Mouse (Mus musculus) forebrain, postnatal 0 days (tissue): ENCODE data around the gene Sun2. TPM values are rescaled to one million over a fixed set of nuclear protein-coding genes. Genes with fewer than 3 reads are reported as not detected.
A peak's percentile ranks its signal among the peaks of the same experiment; 100 is the strongest.

ENCODE experiments used
- ATAC-seq: fragments of 200-750 bp; cut with Nextera tagmentation; 2 replicates; pipeline ENCODE4 v1.8.0; 2017; ENCODE audit warnings: mild to moderate bottlenecking, moderate library complexity
- DNase-seq: peaks from one replicate; pipeline ENCODE4 v3.0.0-alpha.2; 2015
- H3K27ac ChIP-seq: fragments of 300-500 bp; sonication (generic); 2 replicates; pipeline ENCODE4 v1.5.1; 2014; ENCODE audit warnings: low read depth, mild to moderate bottlenecking, antibody characterized with exemption, low read length, moderate library complexity, mixed read lengths
- H3K27me3 ChIP-seq: fragments of 300-500 bp; sonication (generic); 2 replicates; pipeline ENCODE4 v1.6.1; 2014; ENCODE audit warnings: mild to moderate bottlenecking, low read length, mixed read lengths; ENCODE audit not compliant: insufficient read depth
- H3K36me3 ChIP-seq: fragments of 300-500 bp; sonication (generic); 2 replicates; pipeline ENCODE4 v1.6.1; 2014; ENCODE audit warnings: mild to moderate bottlenecking, moderate library complexity; ENCODE audit not compliant: insufficient read depth
- H3K4me1 ChIP-seq: fragments of 300-500 bp; sonication (generic); 2 replicates; pipeline ENCODE4 v1.6.1; 2014; ENCODE audit warnings: antibody characterized with exemption; ENCODE audit not compliant: insufficient read depth
- H3K4me2 ChIP-seq: fragments of 300-500 bp; sonication (generic); 2 replicates; pipeline ENCODE4 v1.6.1; 2014; ENCODE audit warnings: low read depth, mild to moderate bottlenecking, moderate library complexity
- H3K4me3 ChIP-seq: fragments of 300-500 bp; sonication (generic); 2 replicates; pipeline ENCODE4 v1.5.1; 2014; ENCODE audit warnings: low read depth, low read length, mixed read lengths
- H3K9ac ChIP-seq: fragments of 300-500 bp; sonication (generic); 2 replicates; pipeline ENCODE4 v1.6.1; 2014; ENCODE audit warnings: mild to moderate bottlenecking
- H3K9me3 ChIP-seq: fragments of 300-500 bp; sonication (generic); 2 replicates; pipeline ENCODE4 v1.6.1; 2016; ENCODE audit warnings: low read length
- CTCF ChIP-seq: sonication (generic); IDR thresholded peaks from 2 replicates; pipeline ENCODE4 v1.5.1; 2016; ENCODE audit warnings: antibody characterized with exemption, control low read depth, low read depth
- WGBS: fragments of 180-500 bp; shearing (Covaris S2); extraction: QIAGEN DNeasy Blood & Tissue Kit; methylation state at CpG from one replicate; pipeline ENCODE4 v1.1.7; 2014; 5-methylcytosine and 5-hydroxymethylcytosine counted together
- polyA plus RNA-seq: library from polyadenylated mRNA; unstranded; fragments of >200 nt; fragmentation: Nextera tagmentation; extraction: Ambion mirVana; gene quantifications from 2 replicates; pipeline ENCODE4 v1.2.1, GENCODE M21; 2015
- total RNA-seq: library from RNA; depleted of rRNA; stranded (reverse); fragments of >200 nt; gene quantifications from 2 replicates; pipeline ENCODE4 v1.2.3, GENCODE M21; 2014

Sun2 gene
- total and polyA plus RNA-seq, 2 experiments from 2014 or later: 3.7 to 56.4 TPM

DNA sequence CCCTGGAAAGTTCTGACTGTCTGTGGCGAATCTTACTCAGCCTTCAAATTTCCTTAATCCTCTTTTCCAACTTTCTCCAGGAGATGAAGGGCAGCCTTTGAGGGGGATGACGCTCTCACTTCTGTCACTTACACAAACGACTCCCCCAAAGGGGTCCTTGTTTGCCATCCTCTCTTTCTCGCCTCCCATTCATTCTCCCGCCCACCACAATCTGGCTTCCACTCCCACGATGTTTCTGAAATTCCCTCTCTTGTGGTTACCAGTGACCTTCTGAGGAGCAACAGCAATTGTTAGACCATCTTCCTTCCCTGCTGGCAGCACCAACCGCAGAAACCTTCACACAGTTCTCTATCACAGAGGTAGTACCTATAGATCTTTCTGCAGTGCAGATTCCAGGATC is 33.3 kb upstream of the Sun2 start:
- Histone ChIP-seq H3K9ac (no peak overlapping the region), H3K27me3 (no peaks in the 10 kb centered on the region), H3K36me3 (no peaks in the 10 kb centered on the region), H3K27ac (no peak overlapping the region), H3K9me3 (no peaks in the 10 kb centered on the region), H3K4me2 (no peak overlapping the region), H3K4me3 (no peak overlapping the region), H3K4me1 (peaks cover 12% of the 10 kb centered on the region; the same call in 1 of the 2 replicates)
- no peak for TF ChIP-seq CTCF
- DNase-seq: no peak
- 67% methylated on average over 7 of the region's 7 CpGs for WGBS
- ATAC-seq: no peak

DNA sequence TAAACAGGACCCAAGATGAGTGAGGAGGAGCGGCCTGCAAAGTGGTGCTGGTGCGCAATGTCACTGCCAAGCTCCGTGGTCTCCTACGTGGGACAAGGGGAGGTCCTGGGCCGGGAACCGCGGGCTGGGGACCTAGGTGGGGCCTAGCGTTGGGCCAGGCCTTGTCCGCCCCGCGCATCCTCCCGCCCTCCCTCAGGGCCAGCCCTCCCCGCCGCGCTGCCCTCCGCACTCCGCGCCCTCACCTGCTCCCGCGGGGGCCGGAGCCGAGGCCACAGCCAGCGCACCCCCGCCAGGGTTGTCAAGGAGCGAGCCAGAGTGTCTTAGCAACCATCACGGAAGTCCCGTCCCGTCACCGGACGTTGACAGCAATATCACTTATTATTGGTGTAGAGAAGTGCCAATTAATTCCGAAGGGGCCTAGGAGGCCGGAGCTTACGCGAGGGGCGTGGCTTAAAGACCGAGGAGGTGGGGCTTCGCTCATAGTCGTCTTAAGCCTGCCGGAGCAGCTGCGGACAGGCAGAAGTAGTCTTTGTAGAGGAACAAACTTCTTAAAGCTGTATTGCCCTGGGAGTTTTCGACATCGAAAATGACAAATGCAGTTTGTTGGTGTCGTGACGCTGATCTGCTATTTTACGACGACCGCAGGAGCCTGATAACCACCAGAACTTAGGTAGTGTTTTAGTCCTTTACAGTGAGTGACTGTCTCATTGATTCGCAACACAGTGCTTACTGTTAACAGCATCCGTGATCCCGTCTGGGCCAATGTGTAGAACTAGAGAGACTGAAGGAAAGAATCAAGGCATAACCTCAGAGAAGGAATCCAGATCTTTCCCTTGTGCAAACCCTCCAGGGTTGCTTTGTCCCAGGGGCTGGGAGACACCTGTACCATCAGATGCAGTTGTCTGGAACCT is 32.0 kb upstream of the Sun2 start:
- ATAC-seq: peak; percentile 99
- H3K9me3 ChIP-seq: no peaks in the 10 kb centered on the region

GRCm38 (mm10) chr15:79770629-79771240 is 28.4 kb upstream of the Sun2 start:
- Histone ChIP-seq H3K4me3 (no peak overlapping the region), H3K27ac (no peak overlapping the region), H3K4me1 (peaks cover 24% of the 10 kb centered on the region; the same call in 1 of the 2 replicates), H3K9me3 (no peaks in the 10 kb centered on the region), H3K9ac (no peak overlapping the region), H3K4me2 (no peak overlapping the region), H3K36me3 (no peaks in the 10 kb centered on the region), H3K27me3 (no peaks in the 10 kb centered on the region)
- DNase-seq (no peak), ATAC-seq (no peak)
- WGBS: 46% methylated on average over 21 of the region's 21 CpGs
- no peak for TF ChIP-seq CTCF

More for the DNA sequence above, 32.0 kb upstream of the Sun2 start:
- Histone ChIP-seq H3K4me2 (peak overlapping the region; percentile 61), H3K4me3 (peak overlapping the region; percentile 78), H3K27me3 (no peaks in the 10 kb centered on the region), H3K9ac (peak overlapping the region; percentile 71), H3K27ac (peak overlapping the region; percentile 64), H3K36me3 (no peaks in the 10 kb centered on the region), H3K4me1 (peaks cover 17% of the 10 kb centered on the region; the same call in 1 of the 2 replicates)
- DNase-seq: peak; percentile 97
- under 1% methylated on average over 50 of the region's 50 CpGs for WGBS
- TF ChIP-seq CTCF: no peak

DNA sequence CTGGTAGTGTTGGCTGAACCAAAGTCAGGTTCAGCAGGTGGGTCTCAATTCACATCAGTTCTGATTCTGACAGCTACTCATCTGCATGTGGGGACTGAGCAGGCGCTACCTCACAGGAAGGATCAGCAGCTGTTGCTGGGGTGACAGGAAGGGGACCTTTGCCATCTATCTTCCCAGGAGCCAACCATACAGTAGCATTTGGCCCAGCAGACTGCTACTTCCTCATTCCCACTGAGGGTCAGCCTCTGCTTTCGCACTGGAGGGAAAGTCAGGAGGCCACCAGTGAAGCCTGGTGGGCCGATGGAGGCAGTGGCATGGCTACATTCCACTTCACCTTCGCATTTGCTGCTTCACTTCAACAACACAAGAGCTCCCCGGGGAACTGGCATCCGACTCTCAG is 26.0 kb upstream of the Sun2 start:
- no peak for TF ChIP-seq CTCF
- no peak for DNase-seq
- H3K9ac ChIP-seq: no peak overlapping the region
- H3K36me3 ChIP-seq: peaks cover 12% of the 10 kb centered on the region; the same call in 1 of the 2 replicates
- WGBS: 54% methylated on average over 6 of the region's 6 CpGs
- no peak overlapping the region for H3K27ac ChIP-seq
- peaks cover 18% of the 10 kb centered on the region; the same call in 1 of the 2 replicates for H3K4me1 ChIP-seq
- H3K4me3 ChIP-seq: no peak overlapping the region
- no peaks in the 10 kb centered on the region for H3K27me3 ChIP-seq
- no peaks in the 10 kb centered on the region for H3K9me3 ChIP-seq
- H3K4me2 ChIP-seq: no peak overlapping the region
- no peak for ATAC-seq

DNA sequence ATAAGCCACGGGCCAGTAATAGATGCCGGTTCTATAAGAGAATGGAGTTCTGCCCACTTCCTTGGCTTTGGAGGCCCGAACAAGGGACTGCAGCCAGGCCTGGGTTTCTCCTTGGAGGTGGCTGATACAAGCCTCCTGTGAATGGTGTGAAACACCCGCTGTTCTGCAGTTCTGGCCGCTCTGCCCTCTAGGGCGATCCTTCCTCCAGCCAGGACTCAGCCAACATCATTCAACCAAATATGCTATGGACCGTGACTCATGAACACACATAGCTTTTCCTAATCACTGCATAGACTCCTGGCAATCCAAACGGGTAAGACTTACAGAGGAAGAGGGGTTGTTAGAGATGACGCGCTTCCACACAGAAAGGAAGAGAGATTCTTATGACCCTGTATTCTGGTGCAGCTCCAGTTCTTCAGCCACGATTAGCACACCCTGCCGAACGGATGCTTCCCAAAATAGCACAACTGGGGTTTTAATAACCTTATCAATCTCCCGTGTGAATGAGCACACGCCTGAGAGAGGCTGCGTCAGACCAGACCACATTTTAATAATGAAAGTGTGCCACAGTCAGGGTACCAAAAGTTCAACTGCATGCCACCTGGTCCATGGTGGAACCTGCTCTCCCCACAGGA is 25.1 kb upstream of the Sun2 start:
- Histone ChIP-seq H3K4me2 (no peak overlapping the region), H3K36me3 (peaks cover 20% of the 10 kb centered on the region), H3K27me3 (no peaks in the 10 kb centered on the region), H3K4me1 (peaks cover 16% of the 10 kb centered on the region; the same call in 1 of the 2 replicates), H3K4me3 (no peak overlapping the region), H3K27ac (no peak overlapping the region; the same call in 1 of the 2 replicates), H3K9ac (no peak overlapping the region), H3K9me3 (no peaks in the 10 kb centered on the region)
- DNase-seq (no peak), ATAC-seq (no peak)
- no peak for TF ChIP-seq CTCF
- WGBS: 74% methylated on average over 16 of the region's 16 CpGs

DNA sequence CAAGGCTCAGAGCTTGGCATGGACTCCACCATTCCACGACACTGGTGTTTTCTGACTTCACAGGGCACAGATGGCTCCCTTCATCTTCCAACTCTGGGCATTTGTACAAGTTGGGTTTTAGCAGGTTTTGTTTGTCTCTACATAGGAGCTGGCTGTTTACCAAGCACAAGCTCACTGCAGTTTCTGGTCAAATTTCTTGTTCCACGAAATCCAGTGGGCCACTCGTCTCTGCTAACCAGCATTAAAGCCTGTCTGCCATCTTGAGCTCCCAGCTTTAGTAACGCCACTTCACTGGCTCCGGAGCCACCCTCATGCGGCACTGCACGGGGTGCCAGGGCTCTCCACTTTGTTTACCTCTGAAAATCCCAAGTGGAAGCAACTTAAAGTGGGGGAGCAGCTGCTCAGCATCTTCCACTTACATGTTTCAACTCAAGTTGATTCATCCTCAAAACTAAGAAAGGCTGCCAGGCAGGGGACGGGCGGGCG is 24.3 kb upstream of the Sun2 start:
- H3K9ac ChIP-seq: no peak overlapping the region
- TF ChIP-seq CTCF: no peak
- no peaks in the 10 kb centered on the region for H3K27me3 ChIP-seq
- H3K4me3 ChIP-seq: no peak overlapping the region
- peaks cover 16% of the 10 kb centered on the region; the same call in 1 of the 2 replicates for H3K4me1 ChIP-seq
- WGBS: 47% methylated on average over 10 of the region's 10 CpGs
- no peak overlapping the region for H3K4me2 ChIP-seq
- H3K9me3 ChIP-seq: no peaks in the 10 kb centered on the region
- DNase-seq: peak; percentile 63
- peaks cover 28% of the 10 kb centered on the region for H3K36me3 ChIP-seq
- peak; percentile 57 for ATAC-seq
- H3K27ac ChIP-seq: peak overlapping the region; percentile 36; the same call in 1 of the 2 replicates
